Mouse (Mus musculus): ENCODE results near the gene Filip1. TPM values are rescaled to one million over a fixed set of nuclear protein-coding genes. Genes with fewer than 3 reads are reported as not detected.

The Filip1 gene
- polyA plus RNA-seq, 1 experiment: 1.8 TPM

DNA sequence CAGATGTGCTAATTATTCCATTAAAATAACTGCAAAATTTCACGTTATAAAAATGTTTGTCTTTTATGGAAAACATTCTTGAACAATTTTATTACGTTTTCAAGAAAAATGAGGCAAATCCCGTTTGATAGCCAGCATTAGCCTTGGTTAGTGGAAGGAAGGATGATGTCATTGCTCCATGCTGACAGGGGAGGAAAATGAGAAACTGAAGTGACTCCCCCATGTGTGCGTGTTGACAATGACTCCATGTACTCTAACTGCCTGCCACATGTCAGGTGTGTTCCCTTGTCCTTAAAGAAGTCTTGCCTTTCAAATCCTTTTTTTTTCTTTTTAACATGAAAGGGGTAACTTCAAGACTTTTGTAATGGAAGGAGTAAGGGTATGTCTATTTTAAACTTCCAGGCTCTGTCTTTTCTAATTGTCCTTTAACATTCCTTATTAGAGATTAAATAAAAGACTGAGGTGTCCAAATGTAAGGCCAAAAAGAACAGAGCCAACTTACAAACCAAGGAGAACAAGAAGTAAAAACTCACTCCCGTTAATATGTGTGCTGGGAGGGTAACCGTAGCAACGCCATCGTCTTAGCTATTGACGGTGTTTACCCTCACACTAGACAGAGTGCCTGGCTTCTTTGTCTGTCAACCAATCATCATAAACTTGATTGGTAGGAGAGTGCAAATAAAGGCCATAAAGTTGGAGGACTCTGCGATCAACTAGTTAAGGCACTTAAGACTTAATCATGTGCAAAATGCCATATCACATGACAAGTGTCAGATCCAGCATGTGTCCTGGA lies 94.1 kb downstream of the Filip1 start:
- DNase-seq: no peak
- H3K4me3 ChIP-seq (ENCODE audit: insufficient read depth, low read depth, low read length): no peak overlapping the region
- H3K36me3 ChIP-seq (ENCODE audit: control insufficient read depth, insufficient read depth, low read length): no peaks in the 10 kb centered on the region
- WGBS: 60% methylated on average over 10 of the region's 10 CpGs
- TF ChIP-seq POLR2A (IDR thresholded peaks at IDR 0.05; ENCODE audit: low read depth, low read length) (no peak), CTCF (conservative IDR thresholded peaks at IDR 0.05; ENCODE audit: insufficient read depth, insufficient read length, low read depth, low read length) (no peak)
- no peaks in the 10 kb centered on the region for H3K27me3 ChIP-seq (replicated peaks; ENCODE audit: control insufficient read depth, insufficient read depth, low read length)
- H3K27ac ChIP-seq (ENCODE audit: insufficient read depth, low read depth, low read length): no peak overlapping the region
- no peaks in the 10 kb centered on the region; the same call in 1 of the 2 replicates for H3K4me1 ChIP-seq (ENCODE audit: control insufficient read depth, insufficient read depth, low read length)

- H3K27ac ChIP-seq (ENCODE audit: insufficient read depth, low read depth, low read length): no peak overlapping the region
- no peak overlapping the region for H3K4me3 ChIP-seq (ENCODE audit: insufficient read depth, low read depth, low read length)
- 50% methylated on average over 4 of the region's 4 CpGs for WGBS
- DNase-seq: no peak
- TF ChIP-seq CTCF (conservative IDR thresholded peaks at IDR 0.05; ENCODE audit: insufficient read depth, insufficient read length, low read depth, low read length) (no peak), POLR2A (IDR thresholded peaks at IDR 0.05; ENCODE audit: low read depth, low read length) (no peak)
- no peaks in the 10 kb centered on the region for H3K36me3 ChIP-seq (ENCODE audit: control insufficient read depth, insufficient read depth, low read length)
- no peaks in the 10 kb centered on the region for H3K27me3 ChIP-seq (replicated peaks; ENCODE audit: control insufficient read depth, insufficient read depth, low read length)
- no peaks in the 10 kb centered on the region for H3K4me1 ChIP-seq (ENCODE audit: control insufficient read depth, insufficient read depth, low read length)
Measured at GRCm38 (mm10) chr9:79914276-79914675, 98.4 kb downstream of the Filip1 start.

GRCm38 (mm10) chr9:79912971-79913370 lies 99.7 kb downstream of the Filip1 start:
- no peaks in the 10 kb centered on the region for H3K27me3 ChIP-seq (replicated peaks; ENCODE audit: control insufficient read depth, insufficient read depth, low read length)
- DNase-seq: no peak
- no peaks in the 10 kb centered on the region for H3K36me3 ChIP-seq (ENCODE audit: control insufficient read depth, insufficient read depth, low read length)
- TF ChIP-seq CTCF (conservative IDR thresholded peaks at IDR 0.05; ENCODE audit: insufficient read depth, insufficient read length, low read depth, low read length) (no peak), POLR2A (IDR thresholded peaks at IDR 0.05; ENCODE audit: low read depth, low read length) (no peak)
- no peak overlapping the region for H3K4me3 ChIP-seq (ENCODE audit: insufficient read depth, low read depth, low read length)
- H3K27ac ChIP-seq (ENCODE audit: insufficient read depth, low read depth, low read length): no peak overlapping the region
- H3K4me1 ChIP-seq (ENCODE audit: control insufficient read depth, insufficient read depth, low read length): no peaks in the 10 kb centered on the region
- 93% methylated on average over 5 of the region's 5 CpGs for WGBS

DNA sequence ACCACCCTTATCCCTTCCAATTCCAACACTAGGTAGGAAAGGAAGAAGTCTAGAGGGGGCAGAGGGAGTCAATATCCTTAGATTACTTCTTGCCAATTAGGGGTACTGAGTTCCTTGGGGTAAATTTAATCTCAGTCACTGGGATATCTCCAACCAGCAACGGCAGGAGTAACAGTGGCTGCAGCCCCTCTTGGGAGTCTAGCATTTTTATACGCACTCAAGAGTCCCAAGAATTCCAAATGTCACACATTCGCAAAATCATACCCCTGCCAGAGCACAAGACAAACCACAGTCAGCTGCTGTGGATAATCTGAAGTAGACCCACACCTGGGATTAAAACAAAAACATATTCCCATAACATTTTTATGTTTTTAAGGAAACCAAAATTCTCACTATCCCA lies 102.5 kb downstream of the Filip1 start:
- H3K36me3 ChIP-seq (ENCODE audit: control insufficient read depth, insufficient read depth, low read length): no peaks in the 10 kb centered on the region
- TF ChIP-seq POLR2A (IDR thresholded peaks at IDR 0.05; ENCODE audit: low read depth, low read length): no peak
- no peak for TF ChIP-seq CTCF (conservative IDR thresholded peaks at IDR 0.05; ENCODE audit: insufficient read depth, insufficient read length, low read depth, low read length)
- no peaks in the 10 kb centered on the region for H3K4me1 ChIP-seq (ENCODE audit: control insufficient read depth, insufficient read depth, low read length)
- no peak for DNase-seq
- H3K4me3 ChIP-seq (ENCODE audit: insufficient read depth, low read depth, low read length): no peak overlapping the region
- 95% methylated on average over 3 of the region's 3 CpGs for WGBS
- H3K27ac ChIP-seq (ENCODE audit: insufficient read depth, low read depth, low read length): no peak overlapping the region
- H3K27me3 ChIP-seq (replicated peaks; ENCODE audit: control insufficient read depth, insufficient read depth, low read length): no peaks in the 10 kb centered on the region

GRCm38 (mm10) chr9:79898815-79899214 lies 113.8 kb downstream of the Filip1 start:
- H3K4me3 ChIP-seq (ENCODE audit: insufficient read depth, low read depth, low read length): no peak overlapping the region
- no peaks in the 10 kb centered on the region for H3K36me3 ChIP-seq (ENCODE audit: control insufficient read depth, insufficient read depth, low read length)
- H3K27ac ChIP-seq (ENCODE audit: insufficient read depth, low read depth, low read length): no peak overlapping the region
- no peaks in the 10 kb centered on the region for H3K27me3 ChIP-seq (replicated peaks; ENCODE audit: control insufficient read depth, insufficient read depth, low read length)
- WGBS: 63% methylated on average over 3 of the region's 3 CpGs
- no peaks in the 10 kb centered on the region for H3K4me1 ChIP-seq (ENCODE audit: control insufficient read depth, insufficient read depth, low read length)
- TF ChIP-seq CTCF (conservative IDR thresholded peaks at IDR 0.05; ENCODE audit: insufficient read depth, insufficient read length, low read depth, low read length): no peak
- TF ChIP-seq POLR2A (IDR thresholded peaks at IDR 0.05; ENCODE audit: low read depth, low read length): no peak
- no peak for DNase-seq

- Histone ChIP-seq H3K27ac (ENCODE audit: insufficient read depth, low read depth, low read length) (no peak overlapping the region), H3K36me3 (ENCODE audit: control insufficient read depth, insufficient read depth, low read length) (no peaks in the 10 kb centered on the region), H3K4me3 (ENCODE audit: insufficient read depth, low read depth, low read length) (no peak overlapping the region), H3K4me1 (ENCODE audit: control insufficient read depth, insufficient read depth, low read length) (no peaks in the 10 kb centered on the region), H3K27me3 (replicated peaks; ENCODE audit: control insufficient read depth, insufficient read depth, low read length) (no peaks in the 10 kb centered on the region)
- TF ChIP-seq POLR2A (IDR thresholded peaks at IDR 0.05; ENCODE audit: low read depth, low read length) (no peak), CTCF (conservative IDR thresholded peaks at IDR 0.05; ENCODE audit: insufficient read depth, insufficient read length, low read depth, low read length) (no peak)
- WGBS: 78% methylated on average over 5 of the region's 5 CpGs
- no peak for DNase-seq
Measured at GRCm38 (mm10) chr9:79894665-79895064, 118.0 kb downstream of the Filip1 start.

DNA sequence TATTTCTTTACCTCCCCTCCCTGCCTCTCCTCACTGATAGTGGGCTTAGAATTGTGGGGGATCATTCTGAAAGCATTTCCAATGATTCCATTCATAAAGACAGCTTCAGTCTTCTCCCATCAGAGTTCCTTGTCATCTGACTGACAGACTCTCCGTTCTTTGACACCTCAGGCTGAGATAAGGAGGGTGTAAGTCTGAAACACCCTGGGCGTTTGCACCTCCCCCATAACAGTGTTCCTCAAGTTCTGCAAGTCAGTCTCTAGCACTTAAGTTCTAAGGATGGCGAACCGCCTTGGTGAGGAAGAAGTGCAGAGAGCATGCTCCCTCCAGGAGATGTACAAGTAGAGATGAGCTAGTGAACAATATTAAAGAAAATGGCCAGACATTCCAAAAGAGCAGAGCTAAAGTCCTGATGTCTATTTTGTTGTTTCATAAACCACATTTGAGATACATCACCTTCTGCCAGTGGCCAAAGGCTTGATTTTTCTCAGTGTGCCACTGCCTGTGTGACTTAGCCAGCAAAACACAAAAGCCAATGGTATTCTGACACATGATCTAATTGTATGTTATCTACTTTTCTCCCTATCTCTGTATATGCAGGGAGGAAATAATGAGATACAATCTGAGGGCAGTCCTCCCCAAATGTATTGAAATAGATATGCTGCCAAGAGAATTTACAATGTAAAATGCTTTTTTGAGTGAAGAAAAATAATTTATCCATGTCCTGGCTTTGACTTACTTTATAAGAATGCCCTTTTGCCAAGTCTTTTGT lies 118.6 kb downstream of the Filip1 start:
- no peaks in the 10 kb centered on the region for H3K4me1 ChIP-seq (ENCODE audit: control insufficient read depth, insufficient read depth, low read length)
- DNase-seq: no peak
- 80% methylated on average over 4 of the region's 4 CpGs for WGBS
- no peak for TF ChIP-seq POLR2A (IDR thresholded peaks at IDR 0.05; ENCODE audit: low read depth, low read length)
- TF ChIP-seq CTCF (conservative IDR thresholded peaks at IDR 0.05; ENCODE audit: insufficient read depth, insufficient read length, low read depth, low read length): no peak
- no peaks in the 10 kb centered on the region for H3K27me3 ChIP-seq (replicated peaks; ENCODE audit: control insufficient read depth, insufficient read depth, low read length)
- H3K36me3 ChIP-seq (ENCODE audit: control insufficient read depth, insufficient read depth, low read length): no peaks in the 10 kb centered on the region
- H3K27ac ChIP-seq (ENCODE audit: insufficient read depth, low read depth, low read length): no peak overlapping the region
- no peak overlapping the region for H3K4me3 ChIP-seq (ENCODE audit: insufficient read depth, low read depth, low read length)

Data from kidney, adult 2 months (tissue).